Mouse (Mus musculus) spleen, embryonic (tissue): ENCODE measurements around the gene Sirt4.
"Not testable (repeated sequence)": the region's sequence is repeated elsewhere in the genome, so short reads cannot be mapped to it uniquely, and the experiment has no call there.

ENCODE experiments used
- CTCF ChIA-PET: fragments of 350-600 bp; sonication (Branson Sonifier 250); formaldehyde crosslinking; loops from one replicate; lab custom pipeline; 2022; lab: Charles Lee

Gene Sirt4

GRCm38 (mm10) chr5:115483947-115484920 is at the start of gene Sirt4:
Gene Sirt4 (minus strand): TSS chr5:115484725.
- CTCF ChIA-PET: interaction anchor here (0.7 to 1.1 kb wide), 3 partner anchors 8 to 12 kb away, joined by 3 to 13 read pairs (median 3); no protein-coding TSS in a partner anchor

- CTCF ChIA-PET: interaction anchor here (0.6 kb wide), 2 partner anchors 10 to 26 kb away, joined by 4 to 10 read pairs; partner anchors contain the start of gene Pxn
These were observed 47.2 kb upstream of the Sirt4 start for GRCm38 (mm10) chr5:115531671-115532270.

- CTCF ChIA-PET: interaction anchor here (0.5 kb wide), 1 partner anchor 9 kb away, joined by 8 read pairs; no protein-coding TSS in a partner anchor
These were observed 45.9 kb upstream of the Sirt4 start for GRCm38 (mm10) chr5:115530447-115530809.

- CTCF ChIA-PET: interaction anchor here (0.5 kb wide), 1 partner anchor 8 kb away, joined by 8 read pairs; no protein-coding TSS in a partner anchor
These were observed 45.4 kb upstream of the Sirt4 start for GRCm38 (mm10) chr5:115529742-115530446.

- CTCF ChIA-PET: no interaction called here
These were observed 44.8 kb upstream of the Sirt4 start for GRCm38 (mm10) chr5:115529364-115529741.

- CTCF ChIA-PET: interaction anchor here (0.6 kb wide), 2 partner anchors 22 to 1092 kb away, joined by 3 read pairs; partner anchors contain the start of gene Pxn
These were observed 43.6 kb upstream of the Sirt4 start for GRCm38 (mm10) chr5:115528128-115528527.

- CTCF ChIA-PET: no interaction called here
These were observed 42.1 kb upstream of the Sirt4 start for GRCm38 (mm10) chr5:115526456-115527202.

- CTCF ChIA-PET: no interaction called here
These were observed 41.4 kb upstream of the Sirt4 start for GRCm38 (mm10) chr5:115525943-115526342.

- CTCF ChIA-PET: no interaction called here
These were observed 40.9 kb upstream of the Sirt4 start for GRCm38 (mm10) chr5:115525416-115525815.

- CTCF ChIA-PET: no interaction called here
These were observed 39.9 kb upstream of the Sirt4 start for GRCm38 (mm10) chr5:115524471-115524870.

- CTCF ChIA-PET: no interaction called here
These were observed 39.4 kb upstream of the Sirt4 start for GRCm38 (mm10) chr5:115523971-115524370.

- CTCF ChIA-PET: no interaction called here
These were observed 38.5 kb upstream of the Sirt4 start for GRCm38 (mm10) chr5:115522981-115523499.

GRCm38 (mm10) chr5:115522531-115522930 is 38.0 kb upstream of the Sirt4 start:
- CTCF ChIA-PET: no interaction called here

- CTCF ChIA-PET: interaction anchor here (0.6 to 0.7 kb wide), 3 partner anchors 8 to 16 kb away, joined by 3 to 10 read pairs (median 8); no protein-coding TSS in a partner anchor
These were observed 37.3 kb upstream of the Sirt4 start for GRCm38 (mm10) chr5:115521553-115522461.

GRCm38 (mm10) chr5:115520325-115520869 is 35.9 kb upstream of the Sirt4 start:
- CTCF ChIA-PET: interaction anchor here (1.6 kb wide), 1 partner anchor 18 kb away, joined by 3 read pairs; no protein-coding TSS in a partner anchor

- CTCF ChIA-PET: not testable (repeated sequence)
These were observed 33.7 kb upstream of the Sirt4 start for GRCm38 (mm10) chr5:115518214-115518613.

GRCm38 (mm10) chr5:115517501-115517900 is 33.0 kb upstream of the Sirt4 start:
- CTCF ChIA-PET: no interaction called here

- CTCF ChIA-PET: no interaction called here
These were observed 32.4 kb upstream of the Sirt4 start for GRCm38 (mm10) chr5:115516908-115517307.
